Mouse (Mus musculus) embryonic facial prominence, embryonic 14.5 days (tissue): ENCODE data around the gene Wrnip1. TPM values are rescaled to one million over a fixed set of nuclear protein-coding genes. Genes with fewer than 3 reads are reported as not detected.

Source experiments
- ATAC-seq: fragments of 200-750 bp; cut with Nextera tagmentation; 2 replicates; pipeline ENCODE4 v1.8.0; 2017; ENCODE audit warnings: low read depth, moderate number of reproducible peaks, moderate TSS enrichment
- DNase-seq: peaks from one replicate; pipeline ENCODE4 v3.0.0-alpha.2; 2015; ENCODE audit warnings: low spot score
- H3K27ac ChIP-seq: fragments of 300-500 bp; sonication (generic); replicated peaks from 2 replicates; pipeline ENCODE4 v1.5.1; 2014; ENCODE audit warnings: low read depth, mild to moderate bottlenecking, low read length, moderate library complexity
- H3K27me3 ChIP-seq: fragments of 300-500 bp; sonication (generic); replicated peaks from 2 replicates; pipeline ENCODE4 v1.6.1; 2014; ENCODE audit warnings: low read length; ENCODE audit not compliant: control insufficient read depth, insufficient read depth
- H3K36me3 ChIP-seq: fragments of 300-500 bp; sonication (generic); 2 replicates; pipeline ENCODE4 v1.6.1; 2014; ENCODE audit warnings: low read length, mixed read lengths; ENCODE audit not compliant: control insufficient read depth, insufficient read depth
- H3K4me1 ChIP-seq: fragments of 300-500 bp; sonication (generic); 2 replicates; pipeline ENCODE4 v1.6.1; 2014; ENCODE audit warnings: antibody characterized with exemption, low read length; ENCODE audit not compliant: control insufficient read depth, insufficient read depth
- H3K4me2 ChIP-seq: fragments of 300-500 bp; sonication (generic); 2 replicates; pipeline ENCODE4 v1.6.1; 2014; ENCODE audit warnings: low read depth, mild to moderate bottlenecking, low read length, moderate library complexity, mixed read lengths
- H3K4me3 ChIP-seq: fragments of 300-500 bp; sonication (generic); 2 replicates; pipeline ENCODE4 v1.5.1; 2014; ENCODE audit warnings: low read depth, mild to moderate bottlenecking, low read length
- H3K9ac ChIP-seq: fragments of 300-500 bp; sonication (generic); 2 replicates; pipeline ENCODE4 v1.6.1; 2014; ENCODE audit warnings: low read depth, mild to moderate bottlenecking, low read length, moderate library complexity, mixed read lengths
- H3K9me3 ChIP-seq: fragments of 300-500 bp; sonication (generic); 2 replicates; pipeline ENCODE4 v1.6.1; 2016; ENCODE audit warnings: low read length; ENCODE audit not compliant: control insufficient read depth
- WGBS: fragments of 180-500 bp; shearing (Covaris S2); extraction: QIAGEN DNeasy Blood & Tissue Kit; methylation state at CpG from one replicate; pipeline ENCODE4 v1.1.7; 2014; 5-methylcytosine and 5-hydroxymethylcytosine counted together
- polyA plus RNA-seq: library from polyadenylated mRNA; unstranded; fragments of >200 nt; fragmentation: Nextera tagmentation; extraction: Ambion mirVana; gene quantifications from 2 replicates; pipeline ENCODE4 v1.2.1, GENCODE M21; 2014

The Wrnip1 gene
- polyA plus RNA-seq, 1 experiment from 2014 or later: 27.8 TPM

DNA sequence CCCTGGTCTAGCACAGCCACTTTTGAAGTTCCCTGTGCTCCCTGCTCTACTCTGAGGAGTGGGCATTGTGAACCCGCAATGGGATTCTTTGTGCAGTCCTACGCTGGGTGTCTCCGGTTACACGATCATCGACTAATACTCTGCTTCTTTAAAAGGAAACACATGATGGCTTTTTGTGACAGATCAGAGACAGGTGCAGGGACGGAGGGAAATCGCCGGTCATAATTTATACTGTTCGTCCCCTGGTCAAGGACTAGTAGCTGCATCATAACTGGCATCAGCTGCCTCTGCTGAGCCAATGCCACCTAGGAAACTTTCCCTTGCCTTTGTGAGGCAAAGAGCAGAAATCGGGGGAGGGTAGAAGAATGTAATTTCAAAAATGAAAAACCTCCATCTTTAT is 25.5 kb upstream of the Wrnip1 start:
- no peak overlapping the region for H3K4me2 ChIP-seq
- DNase-seq (peak; percentile 50), ATAC-seq (peak; percentile 68)
- no peaks in the 10 kb centered on the region for H3K27me3 ChIP-seq
- H3K4me3 ChIP-seq: no peak overlapping the region
- 50% methylated on average over 10 of the region's 10 CpGs for WGBS
- no peaks in the 10 kb centered on the region for H3K9me3 ChIP-seq
- H3K27ac ChIP-seq: peak overlapping the region; percentile 55; the same call in 1 of the 2 replicates
- no peak overlapping the region for H3K9ac ChIP-seq
- no peaks in the 10 kb centered on the region for H3K36me3 ChIP-seq
- peaks cover 4% of the 10 kb centered on the region; the same call in 1 of the 2 replicates for H3K4me1 ChIP-seq

DNA sequence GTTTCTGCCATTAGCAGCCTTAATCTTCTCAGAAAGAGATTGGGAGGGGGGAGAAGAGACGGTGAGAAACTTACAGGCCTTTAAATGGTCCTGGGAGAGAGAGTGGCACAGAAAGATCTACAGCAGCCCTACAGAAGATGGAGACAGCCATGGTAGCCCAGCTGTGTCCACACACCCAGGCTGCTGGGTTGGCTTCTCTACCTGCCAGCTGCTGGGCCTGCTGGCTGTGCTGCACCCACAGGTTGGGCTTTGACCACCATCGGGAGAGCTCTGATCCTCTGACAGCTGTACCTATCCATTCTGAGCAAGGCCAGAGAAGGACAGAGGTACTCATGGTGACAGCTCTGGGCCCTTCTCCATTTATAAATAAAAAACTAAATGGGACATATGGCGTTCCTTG is 23.0 kb upstream of the Wrnip1 start:
- no peaks in the 10 kb centered on the region for H3K36me3 ChIP-seq
- H3K27ac ChIP-seq: no peak overlapping the region
- H3K4me1 ChIP-seq: peaks cover 4% of the 10 kb centered on the region; the same call in 1 of the 2 replicates
- WGBS: 65% methylated on average over 3 of the region's 3 CpGs
- H3K9ac ChIP-seq: no peak overlapping the region
- no peak overlapping the region for H3K4me2 ChIP-seq
- ATAC-seq (no peak), DNase-seq (no peak)
- no peaks in the 10 kb centered on the region for H3K27me3 ChIP-seq
- H3K9me3 ChIP-seq: no peaks in the 10 kb centered on the region
- no peak overlapping the region for H3K4me3 ChIP-seq

DNA sequence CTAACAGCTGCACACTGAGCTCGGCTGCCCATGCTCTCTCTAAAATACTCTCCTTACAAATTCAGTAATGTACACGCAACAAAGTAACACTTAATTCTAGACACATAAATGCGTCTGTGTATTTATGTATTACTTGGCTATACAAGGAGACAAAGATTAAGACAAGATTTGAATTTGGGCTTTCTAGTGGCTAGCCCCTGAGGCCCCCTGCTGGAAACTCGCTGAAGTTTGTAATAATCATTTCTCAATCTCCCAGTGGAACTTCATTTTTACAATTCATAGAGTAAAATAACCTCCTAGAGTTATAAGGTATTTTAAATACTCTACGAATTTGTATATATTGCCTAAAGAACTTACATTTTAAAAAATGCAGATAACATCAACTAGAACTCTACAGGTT is 18.8 kb upstream of the Wrnip1 start:
- 58% methylated on average over 5 of the region's 5 CpGs for WGBS
- ATAC-seq: no peak

DNA sequence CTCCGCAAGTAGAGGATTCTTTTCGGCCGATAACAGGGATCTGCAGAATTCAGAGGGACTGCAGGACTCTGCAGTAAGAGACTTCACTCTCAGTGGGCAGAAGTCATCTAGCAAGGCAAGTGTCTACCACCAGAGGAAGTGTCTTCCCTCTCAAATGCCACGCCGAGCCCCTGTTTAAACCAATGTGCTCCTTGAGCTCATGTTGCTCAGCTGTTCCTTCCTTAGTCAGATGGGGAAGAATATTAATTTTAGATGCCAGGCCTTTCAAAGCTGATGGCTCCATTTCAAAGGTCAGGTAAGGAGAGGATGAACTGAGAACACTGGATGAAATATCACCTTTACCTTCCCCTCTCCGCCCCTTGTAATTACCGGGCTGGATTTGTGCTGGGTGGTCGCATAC is 18.0 kb upstream of the Wrnip1 start, which contains the start of gene Mylk4:
Mylk4 (minus strand) TSS at position 139 of the 400 bp plus-strand sequence.
- no peak within 1 kb of the TSS for H3K4me2 ChIP-seq
- H3K36me3 ChIP-seq: no peaks in the 10 kb centered on the region
- WGBS: 78% methylated on average over 8 of the region's 8 CpGs
- no peaks in the 10 kb centered on the region for H3K9me3 ChIP-seq
- DNase-seq (no peak), ATAC-seq (no peak)
- H3K27me3 ChIP-seq: no peaks in the 10 kb centered on the region
- no peak within 1 kb of the TSS for H3K9ac ChIP-seq
- H3K4me3 ChIP-seq: no peak within 1 kb of the TSS
- no peaks in the 10 kb centered on the region for H3K4me1 ChIP-seq
- H3K27ac ChIP-seq: no peak within 1 kb of the TSS

More for the DNA sequence above, 18.8 kb upstream of the Wrnip1 start:
- Histone ChIP-seq H3K4me1 (no peaks in the 10 kb centered on the region), H3K9me3 (no peaks in the 10 kb centered on the region), H3K27ac (no peak overlapping the region), H3K27me3 (no peaks in the 10 kb centered on the region), H3K4me2 (no peak overlapping the region), H3K4me3 (no peak overlapping the region), H3K36me3 (no peaks in the 10 kb centered on the region), H3K9ac (no peak overlapping the region)
- no peak for DNase-seq

DNA sequence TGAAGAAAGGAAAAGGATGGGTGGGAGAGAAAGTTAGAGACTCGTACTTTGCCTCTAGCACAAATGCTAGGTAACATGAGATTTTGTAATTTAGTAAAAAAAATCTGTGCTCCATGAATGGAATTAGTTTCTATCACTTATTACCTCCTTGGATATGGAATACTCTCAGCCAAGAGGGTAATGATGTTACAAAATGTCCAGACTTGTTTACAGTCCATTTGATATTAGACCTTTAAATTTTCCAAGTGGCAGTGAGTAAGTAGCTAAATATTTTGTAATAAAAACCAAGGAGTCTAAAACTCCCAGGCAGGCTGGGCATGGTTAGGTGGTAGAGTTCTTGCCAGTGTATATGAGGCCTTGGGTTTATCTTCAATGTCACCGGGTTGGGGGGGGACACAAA is 14.3 kb upstream of the Wrnip1 start:
- no peaks in the 10 kb centered on the region for H3K36me3 ChIP-seq
- H3K9me3 ChIP-seq: no peaks in the 10 kb centered on the region
- no peaks in the 10 kb centered on the region for H3K4me1 ChIP-seq
- H3K9ac ChIP-seq: no peak overlapping the region
- no peaks in the 10 kb centered on the region for H3K27me3 ChIP-seq
- WGBS: 49% methylated on average over 2 of the region's 2 CpGs
- H3K4me2 ChIP-seq: no peak overlapping the region
- no peak for ATAC-seq
- H3K27ac ChIP-seq: no peak overlapping the region
- no peak overlapping the region for H3K4me3 ChIP-seq
- no peak for DNase-seq

DNA sequence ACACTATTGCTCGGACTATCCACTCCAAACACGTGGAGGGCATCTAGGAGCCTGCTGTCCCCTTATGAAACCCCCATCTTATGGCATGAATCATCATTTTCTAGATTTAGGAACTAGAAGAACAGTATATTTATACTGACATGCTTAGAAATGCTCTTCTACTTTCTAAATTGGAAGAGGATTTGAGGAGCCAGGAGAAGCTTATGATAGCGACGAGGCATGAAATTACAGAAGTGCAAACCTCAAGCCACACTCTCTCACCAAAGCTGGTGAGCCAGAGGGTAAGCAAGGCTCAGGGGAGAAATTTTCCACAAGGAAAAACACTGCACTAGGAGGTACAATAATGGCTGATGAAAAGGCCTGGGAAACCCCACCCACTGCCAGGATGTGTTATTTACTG is 12.1 kb upstream of the Wrnip1 start:
- 70% methylated on average over 4 of the region's 4 CpGs for WGBS
- Histone ChIP-seq H3K9ac (no peak overlapping the region), H3K27ac (no peak overlapping the region), H3K4me1 (0 out of 2 replicates have a peak, but pooled peaks cover 2% of the 10 kb centered on the region), H3K9me3 (no peaks in the 10 kb centered on the region), H3K36me3 (no peaks in the 10 kb centered on the region), H3K4me2 (no peak overlapping the region), H3K27me3 (no peaks in the 10 kb centered on the region), H3K4me3 (no peak overlapping the region)
- ATAC-seq: no peak
- DNase-seq: no peak

DNA sequence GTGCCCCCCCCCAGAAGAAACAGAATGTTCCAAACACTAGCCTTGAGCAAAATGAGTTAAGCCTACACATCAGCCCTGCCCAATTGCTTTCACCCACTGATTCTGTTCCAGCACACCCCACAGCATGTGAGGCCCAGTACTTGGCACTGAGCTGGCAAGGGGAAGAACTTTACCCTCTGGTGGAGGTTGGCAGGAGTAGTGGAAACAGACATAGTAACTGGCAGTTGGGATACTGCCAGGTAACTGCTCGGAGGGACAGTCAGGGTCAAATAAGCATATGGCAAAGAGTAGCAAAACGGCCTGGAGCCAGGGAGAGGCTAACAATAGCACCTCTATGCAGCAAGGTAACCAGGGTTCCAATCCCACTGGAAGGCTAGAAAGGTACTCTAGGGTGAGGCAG is 7.2 kb upstream of the Wrnip1 start:
- WGBS: 40% methylated on average over 2 of the region's 2 CpGs
- 0 out of 2 replicates have a peak, but pooled peaks have one; percentile 47 for ATAC-seq

DNA sequence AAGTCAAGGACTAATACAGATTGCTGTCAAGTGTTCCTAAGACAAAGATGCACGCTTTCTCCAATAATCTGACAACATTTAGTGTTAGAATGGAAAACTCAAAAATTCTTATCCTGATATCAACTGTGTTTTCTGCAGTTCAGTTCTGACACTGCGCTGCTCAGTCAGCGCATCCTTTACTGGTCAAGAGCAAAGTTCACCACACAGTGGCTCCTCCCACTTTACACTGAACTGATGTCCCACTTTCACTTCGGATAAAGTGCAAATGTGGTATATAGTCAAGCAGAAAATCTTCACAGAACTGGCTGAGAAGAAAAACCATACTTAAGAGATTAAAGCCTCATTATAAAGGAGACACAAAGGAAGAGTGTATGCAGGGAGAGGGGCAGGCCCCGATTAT is 6.7 kb upstream of the Wrnip1 start:
- Histone ChIP-seq H3K9ac (no peak overlapping the region), H3K4me1 (0 out of 2 replicates have a peak, but pooled peaks cover 3% of the 10 kb centered on the region), H3K27me3 (no peaks in the 10 kb centered on the region), H3K4me3 (no peak overlapping the region), H3K4me2 (no peak overlapping the region), H3K36me3 (no peaks in the 10 kb centered on the region), H3K27ac (no peak overlapping the region), H3K9me3 (no peaks in the 10 kb centered on the region)
- DNase-seq: no peak
- 85% methylated on average over 5 of the region's 5 CpGs for WGBS
- ATAC-seq: no peak

More for the DNA sequence above, 7.2 kb upstream of the Wrnip1 start:
- H3K4me1 ChIP-seq: 0 out of 2 replicates have a peak, but pooled peaks cover 3% of the 10 kb centered on the region
- H3K9me3 ChIP-seq: no peaks in the 10 kb centered on the region
- no peaks in the 10 kb centered on the region for H3K36me3 ChIP-seq
- H3K4me2 ChIP-seq: no peak overlapping the region
- H3K9ac ChIP-seq: no peak overlapping the region
- no peak overlapping the region for H3K27ac ChIP-seq
- no peak overlapping the region for H3K4me3 ChIP-seq
- peak; percentile 47 for DNase-seq
- no peaks in the 10 kb centered on the region for H3K27me3 ChIP-seq

DNA sequence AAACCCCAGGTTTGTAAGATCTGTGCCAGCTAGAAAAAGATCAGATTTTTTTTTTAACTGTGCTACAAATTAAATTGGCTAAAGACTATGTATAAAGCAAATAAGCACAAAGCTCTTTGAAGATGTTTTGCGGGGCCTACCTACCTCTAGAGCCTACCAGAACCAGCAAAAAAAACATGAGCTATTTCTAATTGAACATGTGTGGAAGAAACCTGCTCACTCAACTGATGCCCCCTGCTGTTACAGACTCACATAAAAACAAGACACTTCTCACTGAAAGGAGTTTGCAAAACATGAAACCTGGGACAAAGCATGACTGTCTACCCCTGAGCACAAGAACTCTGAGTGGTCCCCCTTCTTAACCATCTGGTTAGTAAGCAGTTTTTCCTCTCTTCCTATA is 4.8 kb upstream of the Wrnip1 start:
- no peak for ATAC-seq
- Histone ChIP-seq H3K27me3 (no peaks in the 10 kb centered on the region), H3K9ac (no peak overlapping the region), H3K9me3 (no peaks in the 10 kb centered on the region), H3K4me3 (no peak overlapping the region), H3K4me1 (0 out of 2 replicates have a peak, but pooled peaks cover 3% of the 10 kb centered on the region), H3K4me2 (no peak overlapping the region), H3K36me3 (no peaks in the 10 kb centered on the region), H3K27ac (no peak overlapping the region; the same call in 1 of the 2 replicates)
- DNase-seq: no peak
- 68% methylated on average over 1 of the region's 1 CpGs for WGBS
